Mouse (Mus musculus) stomach, embryonic 16.5 days (tissue): ENCODE results near the gene Lamp1. TPM values are rescaled to one million over a fixed set of nuclear protein-coding genes. Genes with fewer than 3 reads are reported as not detected.

Source experiments
- ATAC-seq: fragments of 200-750 bp; cut with Nextera tagmentation; 2 replicates; pipeline ENCODE4 v1.8.0; 2017; ENCODE audit warnings: moderate number of reproducible peaks, moderate TSS enrichment; ENCODE audit not compliant: insufficient read depth, low FRiP score
- H3K27ac ChIP-seq: fragments of 300-500 bp; sonication (generic); 2 replicates; pipeline ENCODE4 v1.5.1; 2014; ENCODE audit warnings: low read length
- H3K27me3 ChIP-seq: fragments of 300-500 bp; sonication (generic); 2 replicates; pipeline ENCODE4 v1.6.1; 2014; ENCODE audit warnings: low read length, control low read depth, mixed read lengths; ENCODE audit not compliant: control insufficient read depth, insufficient read depth
- H3K36me3 ChIP-seq: fragments of 300-500 bp; sonication (generic); 2 replicates; pipeline ENCODE4 v1.6.1; 2014; ENCODE audit warnings: low read length; ENCODE audit not compliant: control insufficient read depth, insufficient read depth
- H3K4me1 ChIP-seq: fragments of 300-500 bp; sonication (generic); 2 replicates; pipeline ENCODE4 v1.6.1; 2014; ENCODE audit warnings: low read length, control low read depth, mixed read lengths; ENCODE audit not compliant: control insufficient read depth, insufficient read depth
- H3K4me2 ChIP-seq: fragments of 300-500 bp; sonication (generic); 2 replicates; pipeline ENCODE4 v1.6.1; 2014; ENCODE audit warnings: low read depth, low read length, mixed read lengths
- H3K4me3 ChIP-seq: fragments of 300-500 bp; sonication (generic); replicated peaks from 2 replicates; pipeline ENCODE4 v1.5.1; 2014; ENCODE audit warnings: mild to moderate bottlenecking, low read length
- H3K9ac ChIP-seq: fragments of 300-500 bp; sonication (generic); 2 replicates; pipeline ENCODE4 v1.6.1; 2014; ENCODE audit warnings: low read length
- H3K9me3 ChIP-seq: fragments of 300-500 bp; sonication (generic); replicated peaks from 2 replicates; pipeline ENCODE4 v1.6.1; 2016; ENCODE audit warnings: low read length, control low read depth; ENCODE audit not compliant: control insufficient read depth
- WGBS: fragments of 180-500 bp; shearing (Covaris S2); extraction: QIAGEN DNeasy Blood & Tissue Kit; methylation state at CpG from one replicate; pipeline ENCODE4 v1.1.7; 2014; 5-methylcytosine and 5-hydroxymethylcytosine counted together
- polyA plus RNA-seq: library from polyadenylated mRNA; unstranded; fragments of >200 nt; fragmentation: Nextera tagmentation; extraction: Ambion mirVana; gene quantifications from 2 replicates; pipeline ENCODE4 v1.2.1, GENCODE M21; 2015

Gene Lamp1
- polyA plus RNA-seq, 1 experiment from 2014 or later, result 263 TPM

GRCm38 (mm10) chr8:13175650-13176049 is 16.7 kb downstream of the Lamp1 start:
- peaks cover 20% of the 10 kb centered on the region for H3K36me3 ChIP-seq
- H3K9ac ChIP-seq, result no peak overlapping the region
- ATAC-seq, result no peak
- no peak overlapping the region for H3K27ac ChIP-seq
- no peaks in the 10 kb centered on the region for H3K9me3 ChIP-seq
- 84% methylated on average over 1 of the region's 1 CpGs for WGBS
- H3K27me3 ChIP-seq, result no peaks in the 10 kb centered on the region
- H3K4me1 ChIP-seq, result no peaks in the 10 kb centered on the region
- no peak overlapping the region for H3K4me3 ChIP-seq
- H3K4me2 ChIP-seq, result no peak overlapping the region

DNA sequence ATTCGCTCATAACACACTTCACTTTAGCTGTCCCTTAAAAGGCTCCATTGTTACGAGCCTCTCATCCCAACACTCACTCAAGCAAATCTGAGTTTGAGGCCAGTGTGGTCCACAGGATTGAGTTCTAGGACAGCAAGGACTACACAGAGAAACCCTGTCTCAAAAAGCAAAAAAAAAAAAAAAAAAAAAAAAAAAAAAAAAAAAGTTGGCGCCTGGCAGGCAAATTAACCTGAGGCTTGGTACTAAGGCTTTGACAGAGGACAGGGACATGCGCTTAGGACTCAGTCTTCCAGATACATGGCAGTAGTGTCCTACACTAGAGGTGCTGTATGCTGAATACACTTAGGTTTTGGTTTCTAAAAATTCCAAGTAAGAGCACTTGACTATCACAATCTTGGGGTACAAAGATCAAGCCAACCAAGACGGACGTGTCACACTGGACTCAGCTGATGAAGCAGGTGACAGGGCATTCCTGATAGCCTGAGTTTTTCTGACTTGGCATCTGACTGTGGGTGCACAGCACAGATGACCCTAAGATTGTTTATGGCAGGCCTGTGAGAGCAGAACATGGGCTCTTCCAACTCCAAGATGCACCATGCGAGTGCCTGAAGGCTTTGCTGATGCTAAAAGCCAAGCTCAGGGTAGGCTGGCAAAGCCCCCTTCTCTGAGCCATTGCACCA is 18.4 kb downstream of the Lamp1 start:
- Histone ChIP-seq H3K4me2 (no peak overlapping the region), H3K4me3 (no peak overlapping the region), H3K27ac (no peak overlapping the region), H3K27me3 (no peaks in the 10 kb centered on the region), H3K36me3 (peaks cover 16% of the 10 kb centered on the region; the same call in 1 of the 2 replicates), H3K4me1 (no peaks in the 10 kb centered on the region), H3K9me3 (no peaks in the 10 kb centered on the region), H3K9ac (no peak overlapping the region)
- ATAC-seq, result no peak
- WGBS, result 89% methylated on average over 7 of the region's 7 CpGs

GRCm38 (mm10) chr8:13178137-13178536 is 19.2 kb downstream of the Lamp1 start:
- ATAC-seq, result no peak
- Histone ChIP-seq H3K4me1 (no peaks in the 10 kb centered on the region), H3K36me3 (peaks cover 11% of the 10 kb centered on the region; the same call in 1 of the 2 replicates), H3K27me3 (no peaks in the 10 kb centered on the region), H3K4me3 (no peak overlapping the region), H3K4me2 (no peak overlapping the region), H3K27ac (no peak overlapping the region), H3K9me3 (no peaks in the 10 kb centered on the region), H3K9ac (no peak overlapping the region)
- WGBS, result 78% methylated on average over 5 of the region's 5 CpGs

DNA sequence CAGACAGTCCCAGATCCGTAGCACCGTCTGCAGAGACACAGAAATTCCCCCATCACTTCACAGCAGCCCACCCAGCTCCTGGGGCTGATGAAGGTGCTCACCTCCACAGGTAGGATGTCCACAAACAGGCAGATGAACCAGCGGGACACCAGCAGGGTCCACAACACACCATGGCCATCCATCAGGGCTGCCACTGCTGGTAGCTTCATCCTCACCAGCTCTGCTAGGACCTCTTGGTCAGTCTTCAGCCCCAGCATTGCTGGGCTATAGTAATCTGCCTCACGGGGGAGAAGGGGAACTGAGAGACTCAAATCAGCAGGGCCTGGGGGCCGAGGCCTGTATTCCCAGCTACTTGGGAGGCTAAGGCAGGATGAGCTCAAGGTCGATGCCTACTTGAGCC is 20.5 kb downstream of the Lamp1 start:
- Histone ChIP-seq H3K4me1 (no peaks in the 10 kb centered on the region), H3K36me3 (no peaks in the 10 kb centered on the region; the same call in 1 of the 2 replicates), H3K27ac (no peak overlapping the region), H3K27me3 (no peaks in the 10 kb centered on the region), H3K4me3 (no peak overlapping the region), H3K4me2 (no peak overlapping the region), H3K9ac (no peak overlapping the region), H3K9me3 (no peaks in the 10 kb centered on the region)
- 74% methylated on average over 6 of the region's 6 CpGs for WGBS
- ATAC-seq, result no peak

DNA sequence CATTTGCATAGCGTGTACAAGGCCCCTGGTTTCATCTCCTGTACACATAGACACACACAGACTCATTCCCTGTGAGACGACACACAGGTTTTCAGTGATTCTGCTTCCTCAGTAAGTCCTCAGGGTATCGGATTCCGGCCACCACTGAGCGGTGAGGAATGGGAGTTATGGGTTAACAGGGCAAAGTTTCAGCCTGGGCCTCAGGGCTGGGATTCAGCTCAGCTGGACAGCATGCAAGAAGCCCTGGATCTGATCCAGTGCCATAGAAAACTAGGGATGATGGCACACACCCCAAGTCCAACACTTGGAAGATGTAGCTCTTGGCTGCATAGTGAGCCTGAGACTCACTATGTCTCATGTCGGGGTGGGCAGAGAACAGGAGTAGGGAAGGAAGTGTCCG is 21.0 kb downstream of the Lamp1 start:
- Histone ChIP-seq H3K27ac (no peak overlapping the region), H3K36me3 (no peaks in the 10 kb centered on the region; the same call in 1 of the 2 replicates), H3K27me3 (no peaks in the 10 kb centered on the region), H3K4me2 (no peak overlapping the region), H3K9ac (no peak overlapping the region), H3K9me3 (no peaks in the 10 kb centered on the region), H3K4me1 (no peaks in the 10 kb centered on the region), H3K4me3 (no peak overlapping the region)
- no peak for ATAC-seq
- 77% methylated on average over 7 of the region's 7 CpGs for WGBS

DNA sequence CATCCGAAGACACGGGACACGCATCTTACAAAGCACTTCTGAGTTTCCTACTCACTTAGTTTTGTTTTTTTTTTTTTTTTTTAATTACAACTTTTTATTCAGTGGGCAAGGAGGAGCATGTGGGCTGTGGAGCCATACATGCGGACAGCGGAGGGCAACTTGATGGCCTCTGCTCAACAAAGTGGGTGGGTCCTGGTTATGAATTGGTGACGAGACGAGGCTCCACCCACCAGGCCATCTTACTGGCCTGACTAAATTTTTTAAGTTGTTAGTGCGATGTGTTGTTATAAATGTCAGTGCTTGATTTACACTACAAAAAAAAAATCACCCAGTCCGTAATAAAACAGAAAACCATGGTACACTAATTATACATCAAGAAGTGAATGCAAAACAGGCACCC is 21.4 kb downstream of the Lamp1 start:
- Histone ChIP-seq H3K36me3 (no peaks in the 10 kb centered on the region; the same call in 1 of the 2 replicates), H3K4me3 (no peak overlapping the region), H3K9ac (0 out of 2 replicates have a peak overlapping the region, but pooled peaks have one; percentile 35), H3K27me3 (no peaks in the 10 kb centered on the region), H3K9me3 (no peaks in the 10 kb centered on the region), H3K4me2 (no peak overlapping the region), H3K27ac (no peak overlapping the region), H3K4me1 (no peaks in the 10 kb centered on the region)
- 79% methylated on average over 9 of the region's 9 CpGs for WGBS
- ATAC-seq, result no peak

DNA sequence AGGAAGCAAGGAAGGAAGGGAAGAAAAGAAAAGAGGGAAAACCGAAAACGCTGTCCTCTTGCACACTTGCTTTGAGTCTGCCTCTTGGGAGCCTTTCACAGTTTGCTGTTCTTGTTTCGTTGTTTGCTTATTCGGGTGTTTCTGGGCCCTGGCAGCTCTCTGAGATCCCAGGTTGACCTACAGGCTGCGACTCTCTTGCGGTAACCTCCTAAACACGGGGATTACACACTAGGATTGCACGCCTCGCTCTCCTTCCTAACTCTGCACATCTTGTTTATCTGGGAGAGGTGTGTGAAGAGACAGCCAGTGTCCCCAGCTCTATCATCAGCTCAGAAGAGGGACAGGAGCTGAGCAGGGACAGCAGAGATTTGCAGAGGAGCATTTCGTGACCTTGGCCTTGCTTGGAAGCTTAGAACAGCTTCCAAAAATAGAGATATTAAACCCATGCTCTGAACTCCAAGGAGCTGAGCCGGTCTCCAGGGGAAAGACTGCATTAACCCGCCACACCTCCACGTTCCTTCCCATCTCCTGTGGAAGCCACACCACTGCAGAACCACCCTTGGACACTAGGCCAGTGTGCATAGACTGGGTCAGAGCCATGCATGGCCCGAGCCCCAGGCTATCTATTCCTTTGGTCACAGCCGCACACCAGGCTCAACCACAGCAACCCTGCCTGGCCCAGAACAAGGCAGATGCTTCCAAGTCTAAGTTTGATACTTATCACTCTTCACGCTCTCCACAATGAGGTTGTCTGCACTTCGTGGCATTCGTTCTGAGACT is 22.1 kb downstream of the Lamp1 start:
- 73% methylated on average over 18 of the region's 18 CpGs for WGBS
- Histone ChIP-seq H3K4me3 (no peak overlapping the region), H3K9ac (peak overlapping the region; percentile 35; the same call in 1 of the 2 replicates), H3K9me3 (no peaks in the 10 kb centered on the region), H3K36me3 (no peaks in the 10 kb centered on the region), H3K27me3 (no peaks in the 10 kb centered on the region), H3K4me2 (no peak overlapping the region), H3K4me1 (no peaks in the 10 kb centered on the region), H3K27ac (no peak overlapping the region)
- ATAC-seq, result no peak

DNA sequence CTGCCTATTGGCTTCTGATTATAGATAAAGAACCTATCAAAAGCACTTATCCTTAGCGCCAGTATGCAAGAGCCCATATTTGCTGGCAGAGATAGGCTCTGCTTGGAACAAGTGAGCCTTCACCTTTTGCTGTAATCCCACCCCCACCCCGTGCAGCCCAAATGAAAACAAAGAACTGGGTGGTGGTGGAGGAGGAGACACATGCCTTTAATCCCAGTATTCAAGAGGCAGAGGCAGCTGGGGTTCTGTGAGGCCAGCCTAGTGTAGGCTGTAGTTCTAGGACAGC is 22.7 kb downstream of the Lamp1 start:
- no peaks in the 10 kb centered on the region for H3K36me3 ChIP-seq
- H3K27ac ChIP-seq, result no peak overlapping the region
- WGBS, result 46% methylated on average over 2 of the region's 2 CpGs

DNA sequence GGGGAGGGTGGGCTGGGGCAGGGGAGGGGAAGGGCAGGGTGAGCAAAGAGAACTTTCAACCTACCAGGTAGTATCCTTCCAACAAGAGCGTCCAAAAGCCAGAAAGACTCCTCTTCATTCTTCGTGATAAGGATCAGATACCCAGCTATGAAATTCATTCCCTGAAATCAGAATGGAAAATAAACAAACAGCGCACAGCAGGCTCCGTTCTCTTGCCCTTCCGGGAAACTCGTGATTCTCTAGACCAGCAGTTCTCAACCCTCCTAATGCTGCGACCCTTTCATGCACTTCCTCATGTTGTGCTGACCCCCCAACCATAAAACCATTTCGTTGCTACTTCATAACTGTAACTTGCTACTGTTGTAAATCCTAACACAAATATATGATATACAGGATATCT is 27.9 kb downstream of the Lamp1 start:
- Histone ChIP-seq H3K9ac (no peak overlapping the region), H3K9me3 (no peaks in the 10 kb centered on the region), H3K4me1 (no peaks in the 10 kb centered on the region), H3K4me2 (no peak overlapping the region), H3K27me3 (no peaks in the 10 kb centered on the region), H3K4me3 (no peak overlapping the region), H3K27ac (no peak overlapping the region), H3K36me3 (no peaks in the 10 kb centered on the region)
- no peak for ATAC-seq
- WGBS, result 84% methylated on average over 8 of the region's 8 CpGs

More for the DNA sequence above, 22.7 kb downstream of the Lamp1 start:
- Histone ChIP-seq H3K9me3 (no peaks in the 10 kb centered on the region), H3K27me3 (no peaks in the 10 kb centered on the region), H3K9ac (no peak overlapping the region), H3K4me1 (no peaks in the 10 kb centered on the region), H3K4me3 (no peak overlapping the region), H3K4me2 (no peak overlapping the region)
- ATAC-seq, result no peak
